ENCODE assay signal across 27 mouse cellular contexts in the genomic region with DNA sequence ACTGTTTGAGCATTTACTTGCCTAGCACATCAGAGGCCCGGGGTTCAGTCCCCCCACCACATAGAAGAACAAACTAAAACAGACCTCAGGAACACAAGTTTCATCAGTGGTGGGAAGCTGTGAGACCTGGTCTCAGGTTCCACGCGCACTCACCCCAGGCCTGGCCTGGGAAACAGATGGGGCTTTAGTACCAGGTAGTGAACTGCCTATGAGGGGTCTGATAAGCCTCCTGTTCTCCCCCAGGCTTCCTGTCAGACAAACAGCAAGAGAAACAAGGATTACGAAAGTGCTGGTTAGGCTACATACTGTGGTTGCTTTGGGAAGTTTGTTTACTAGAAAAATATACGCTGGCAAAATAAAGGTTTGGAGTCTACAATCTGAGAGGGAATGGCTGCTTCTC.
DNase-seq lines count a peak whose midpoint lies in the region; ATAC-seq and TF ChIP-seq lines count a peak whose summit lies in the region.
"Had no signal": no experiment of that assay in that cellular context is flagged by ENCODE, and none has a peak within 500 bp of the region (broad histone marks: within the 10 kb centered on the region; RNA-seq: fewer than 3 reads in every experiment).

No protein-coding gene starts in this region.

- peaks cover 39 to 71% of the 10 kb centered on the region in 2 experiments for H3K4me1 ChIP-seq in CH12.LX (ENCODE audit: control insufficient read depth in 1 of 2, insufficient read depth in 2 of 2)
- H3K4me1 ChIP-seq in embryonic facial prominence, embryonic 14.5 days (ENCODE audit: control insufficient read depth, insufficient read depth, low read length): peaks cover 24% of the 10 kb centered on the region
- peaks cover 26% of the 10 kb centered on the region for H3K4me1 ChIP-seq in limb, embryonic 11.5 days (ENCODE audit: control insufficient read depth, insufficient read depth, low read length)
- H3K4me1 ChIP-seq: liver, embryonic 15.5 days had no signal

- dilution Hi-C loops in CH12.LX (cut with MboI; ENCODE audit: extremely low pct_ligation_motif_present, extremely low pct_unique_long_range_greater_than_20kb, low sequenced_read_pairs): no loop called here

- in situ Hi-C loops in CH12.LX (cut with MboI; ENCODE audit: low pct_ligation_motif_present, low pct_unique_long_range_greater_than_20kb, low sequenced_read_pairs): loop anchor here (5.0 to 25.0 kb wide), 3 partner anchors 50 to 387 kb away; no protein-coding TSS in a partner anchor

- no peak overlapping the region for H3K27ac ChIP-seq in CH12.LX (ENCODE audit: insufficient read depth, low read depth)
- H3K27ac ChIP-seq in embryonic facial prominence, embryonic 14.5 days (replicated peaks; ENCODE audit: low read depth, low read length): peak overlapping the region; percentile 10; the same call in 1 of the 2 replicates
- 0 out of 2 replicates have a peak overlapping the region, but pooled peaks have one; percentile 45 for H3K27ac ChIP-seq in limb, embryonic 11.5 days (replicated peaks; ENCODE audit: low read depth, low read length)
- no peak overlapping the region for H3K27ac ChIP-seq in left cerebral cortex, adult 2 months
- H3K27ac ChIP-seq: forebrain, embryonic 13.5 days; heart, adult 2 months; hindbrain, embryonic 12.5 days; hindbrain, postnatal 0 days; intestine, embryonic 15.5 days; layer of hippocampus, adult 2 months; liver, embryonic 15.5 days; midbrain, embryonic 13.5 days; neural tube, embryonic 13.5 days had no signal

- no peak overlapping the region for H3K4me2 ChIP-seq in CH12.LX (ENCODE audit: insufficient read depth, low read depth, poor library complexity, severe bottlenecking)
- H3K4me2 ChIP-seq in embryonic facial prominence, embryonic 14.5 days (ENCODE audit: low read depth, low read length): no peak overlapping the region
- H3K4me2 ChIP-seq in limb, embryonic 11.5 days (ENCODE audit: low read depth, severe bottlenecking): no peak overlapping the region
- H3K4me2 ChIP-seq: forebrain, embryonic 13.5 days; heart, embryonic 12.5 days; hindbrain, embryonic 12.5 days; intestine, embryonic 15.5 days; liver, embryonic 15.5 days; midbrain, embryonic 13.5 days; neural tube, embryonic 13.5 days had no signal

- H3K9ac ChIP-seq in CH12.LX (ENCODE audit: insufficient read depth, low read depth): no peak overlapping the region
- no peak overlapping the region for H3K9ac ChIP-seq in embryonic facial prominence, embryonic 14.5 days (ENCODE audit: low read depth, low read length)
- no peak overlapping the region for H3K9ac ChIP-seq in limb, embryonic 11.5 days (ENCODE audit: low read length)
- H3K9ac ChIP-seq: forebrain, embryonic 13.5 days; heart, embryonic 12.5 days; hindbrain, embryonic 12.5 days; intestine, embryonic 15.5 days; liver, embryonic 15.5 days; midbrain, embryonic 13.5 days; neural tube, embryonic 13.5 days had no signal

- TF ChIP-seq POLR2A in CH12.LX (IDR thresholded peaks at IDR 0.05; ENCODE audit: low read depth, low read length): no peak

- TF ChIP-seq RAD21 in CH12.LX (IDR thresholded peaks at IDR 0.05; ENCODE audit: low read depth, low read length): no peak

- no peak for TF ChIP-seq EP300 in CH12.LX (IDR thresholded peaks at IDR 0.05; ENCODE audit: low read length)

- H3K27me3 ChIP-seq in CH12.LX (replicated peaks): no peaks in the 10 kb centered on the region
- H3K27me3 ChIP-seq in embryonic facial prominence, embryonic 14.5 days (replicated peaks; ENCODE audit: control insufficient read depth, insufficient read depth, low read length): no peaks in the 10 kb centered on the region
- H3K27me3 ChIP-seq in limb, embryonic 11.5 days (ENCODE audit: control insufficient read depth, insufficient read depth, low read length): no peaks in the 10 kb centered on the region
- H3K27me3 ChIP-seq: forebrain, embryonic 13.5 days; heart, embryonic 12.5 days; hindbrain, embryonic 12.5 days; intestine, embryonic 15.5 days; liver, embryonic 15.5 days; midbrain, embryonic 13.5 days; neural tube, embryonic 13.5 days had no signal

- TF ChIP-seq CTCF in CH12.LX (conservative IDR thresholded peaks at IDR 0.05 in 1 of 2, IDR thresholded peaks at IDR 0.05 in 1 of 2; ENCODE audit: low read depth in 2 of 2, low read length in 2 of 2): no peak
- TF ChIP-seq CTCF in left cerebral cortex, adult 2 months (IDR thresholded peaks at IDR 0.05): no peak

- no peaks in the 10 kb centered on the region for H3K36me3 ChIP-seq in CH12.LX (replicated peaks in 1 of 2; ENCODE audit: control insufficient read depth in 1 of 2, insufficient read depth in 1 of 2, low read length in 1 of 2)
- H3K36me3 ChIP-seq in embryonic facial prominence, embryonic 14.5 days (ENCODE audit: control insufficient read depth, insufficient read depth, low read length): no peaks in the 10 kb centered on the region
- no peaks in the 10 kb centered on the region for H3K36me3 ChIP-seq in limb, embryonic 11.5 days (ENCODE audit: control insufficient read depth, insufficient read depth, low read length)
- H3K36me3 ChIP-seq: heart, embryonic 12.5 days; hindbrain, embryonic 12.5 days; intestine, embryonic 15.5 days; liver, embryonic 15.5 days; midbrain, embryonic 13.5 days; neural tube, embryonic 13.5 days had no signal

- no peaks in the 10 kb centered on the region for H3K79me2 ChIP-seq in CH12.LX (replicated peaks; ENCODE audit: control insufficient read depth, extremely low read depth, insufficient read depth, poor library complexity, severe bottlenecking)

- H3K4me3 ChIP-seq in CH12.LX (replicated peaks in 1 of 3; ENCODE audit: low read depth in 2 of 3, low read length in 2 of 3, poor library complexity in 1 of 3): no peak overlapping the region
- H3K4me3 ChIP-seq in embryonic facial prominence, embryonic 14.5 days (ENCODE audit: low read depth, low read length): no peak overlapping the region
- H3K4me3 ChIP-seq in limb, embryonic 11.5 days (ENCODE audit: low read depth, low read length): no peak overlapping the region
- no peak overlapping the region for H3K4me3 ChIP-seq in left cerebral cortex, adult 2 months
- H3K4me3 ChIP-seq: erythroblast, embryonic 14.5 days; forebrain, embryonic 13.5 days; heart, adult 2 months; heart, embryonic 12.5 days; hindbrain, embryonic 12.5 days; intestine, embryonic 15.5 days; layer of hippocampus, adult 2 months; liver, embryonic 15.5 days; midbrain, embryonic 13.5 days; neural tube, embryonic 13.5 days had no signal

- no peak for ATAC-seq in embryonic facial prominence, embryonic 14.5 days (ENCODE audit: low read depth)
- no peak for ATAC-seq in limb, embryonic 11.5 days (ENCODE audit: insufficient number of reproducible peaks, low FRiP score, low TSS enrichment, low read depth)
- ATAC-seq: forebrain, embryonic 13.5 days; hindbrain, postnatal 0 days; intestine, embryonic 15.5 days; midbrain, embryonic 13.5 days had no signal

- intact Hi-C loops in heart, postnatal 14 days (cut with DNase I): no loop called here
- intact Hi-C loops in left cerebral cortex, adult 2 months (cut with DNase I): no loop called here

- peak; percentile 21 for DNase-seq in heart, adult 11 months
- DNase-seq in heart, postnatal 4 days: no peak
- peak; percentile 12 for DNase-seq in CH12.LX (ENCODE audit: extremely low read depth)
- DNase-seq in embryonic facial prominence, embryonic 14.5 days (ENCODE audit: low spot score): no peak
- DNase-seq in limb, embryonic 11.5 days (ENCODE audit: low spot score): no peak
- no peak for DNase-seq in frontal cortex, postnatal 25 days (ENCODE audit: low spot score in 2 of 2)
- no peak for DNase-seq in heart, postnatal 14 days
- DNase-seq in left cerebral cortex, adult 2 months (ENCODE audit: extremely low spot score in 1 of 2, low spot score in 2 of 2): no peak
- DNase-seq: adrenal gland, postnatal 14 days; cerebellum, adult 18-20 months; cerebellum, postnatal 10 days; gastrocnemius, postnatal 25 days; heart, adult 2 months; kidney, adult 2 months; kidney, postnatal 36 days; lung, postnatal 14 days; right cerebral cortex, postnatal 4 days had no signal

- H3K9me3 ChIP-seq in CH12.LX (replicated peaks; ENCODE audit: low read length): no peaks in the 10 kb centered on the region
- no peaks in the 10 kb centered on the region for H3K9me3 ChIP-seq in embryonic facial prominence, embryonic 14.5 days (ENCODE audit: control insufficient read depth, low read length)
- H3K9me3 ChIP-seq in limb, embryonic 11.5 days (ENCODE audit: control insufficient read depth, low read length): no peaks in the 10 kb centered on the region
- H3K9me3 ChIP-seq: forebrain, embryonic 13.5 days; heart, embryonic 12.5 days; hindbrain, embryonic 12.5 days; intestine, embryonic 15.5 days; liver, embryonic 15.5 days; midbrain, embryonic 13.5 days; neural tube, embryonic 13.5 days had no signal

- 64% methylated on average over 5 of the region's 5 CpGs for WGBS in embryonic facial prominence, embryonic 14.5 days
- WGBS in limb, embryonic 11.5 days: 72% methylated on average over 5 of the region's 5 CpGs

TF ChIP-seq in CH12.LX, 34 proteins besides CTCF, POLR2A, EP300 and RAD21:
- TF ChIP-seq CHD1 (IDR thresholded peaks at IDR 0.05; ENCODE audit: low read depth, low read length) (no peak), SIN3A (IDR thresholded peaks at IDR 0.05; ENCODE audit: low read length) (no peak), IRF4 (IDR thresholded peaks at IDR 0.05; ENCODE audit: low read depth, low read length) (no peak), NRF1 (IDR thresholded peaks at IDR 0.05; ENCODE audit: low read depth, low read length) (no peak), BHLHE40 (IDR thresholded peaks at IDR 0.05; ENCODE audit: low read depth, low read length) (no peak), UBTF (IDR thresholded peaks at IDR 0.05; ENCODE audit: low read depth, low read length) (0 out of 2 replicates have a peak, but pooled peaks have one; percentile 10)
TF ChIP-seq in CH12.LX: peak in this region for 1.

Comparison
In these comparisons a context has a peak if more than half of its experiments do, and no peak if none do; other contexts are left out.
1. DNase-seq: peak in heart, adult 11 months (single experiment) and CH12.LX (single experiment); none in heart, postnatal 4 days (single experiment), embryonic facial prominence, embryonic 14.5 days (single experiment), limb, embryonic 11.5 days (single experiment), frontal cortex, postnatal 25 days (0 of 2), heart, postnatal 14 days (0 of 2) and left cerebral cortex, adult 2 months (0 of 2).
2. H3K27ac ChIP-seq: peak in embryonic facial prominence, embryonic 14.5 days (single experiment) and limb, embryonic 11.5 days (single experiment); none in CH12.LX (single experiment) and left cerebral cortex, adult 2 months (single experiment).